Mouse (Mus musculus) left cerebral cortex, adult 2 months (tissue): ENCODE measurements around the gene Zfp36l2. TPM values are rescaled to one million over a fixed set of nuclear protein-coding genes. Genes with fewer than 3 reads are reported as not detected.

Experiments
- DNase-seq, 2 experiments: peaks; one replicate each; pipeline ENCODE4 v3.0.0; 2021 to 2022; ENCODE audit warnings: low spot score in 2 of 2, mixed read lengths in 1 of 2; ENCODE audit errors: extremely low spot score in 1 of 2
- H3K27ac ChIP-seq: fragments of 200-600 bp; 2 replicates; pipeline ENCODE4 v1.8.1; 2022
- H3K4me3 ChIP-seq: fragments of 200-600 bp; 2 replicates; pipeline ENCODE4 v1.8.1; 2022
- CTCF ChIP-seq: fragments of 200-600 bp; IDR thresholded peaks from 2 replicates; pipeline ENCODE4 v1.8.1; 2022; ENCODE audit warnings: antibody characterized with exemption, mild to moderate bottlenecking, moderate library complexity
- intact Hi-C: fragments of 180-260 bp; cut with DNase I; formaldehyde crosslinking; loops from one replicate; pipeline ENCODE4 v1.15.1; 2025
- total RNA-seq, 2 experiments: library from RNA; stranded (reverse); gene quantifications; 2 replicates each; pipeline ENCODE4 v1.2.3; 2021

Zfp36l2 gene
- total RNA-seq, 2 experiments from 2014 or later = 22.5 to 24.3 TPM

DNA sequence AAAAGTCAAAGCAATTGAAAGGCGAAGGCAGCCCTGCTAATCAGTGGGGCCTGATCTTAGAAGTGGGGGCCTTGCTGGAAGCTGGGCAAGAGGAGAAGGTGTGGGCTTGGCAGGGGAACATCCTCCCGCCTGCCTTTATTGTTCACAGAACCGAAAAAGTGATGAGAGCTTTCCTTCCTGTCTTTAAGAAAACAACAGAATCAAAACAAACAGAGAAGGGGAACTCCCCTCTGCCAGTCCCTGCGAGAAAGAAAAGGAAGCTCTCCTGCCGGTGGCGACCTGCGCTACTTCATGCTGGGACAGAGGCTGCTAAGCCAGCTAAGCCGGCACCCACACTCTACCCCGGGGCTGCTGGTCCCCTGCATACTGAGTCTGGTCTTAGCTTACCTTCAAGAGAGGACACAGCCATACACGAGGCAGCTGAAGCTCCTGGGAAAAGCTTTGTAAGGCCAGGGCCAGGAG lies 41.9 kb downstream of the Zfp36l2 start:
- intact Hi-C loops = no loop called here
- TF ChIP-seq CTCF = no peak; the same call in 1 of the 2 replicates
- DNase-seq = no peak
- Histone ChIP-seq H3K27ac (no peak overlapping the region), H3K4me3 (no peak overlapping the region)

DNA sequence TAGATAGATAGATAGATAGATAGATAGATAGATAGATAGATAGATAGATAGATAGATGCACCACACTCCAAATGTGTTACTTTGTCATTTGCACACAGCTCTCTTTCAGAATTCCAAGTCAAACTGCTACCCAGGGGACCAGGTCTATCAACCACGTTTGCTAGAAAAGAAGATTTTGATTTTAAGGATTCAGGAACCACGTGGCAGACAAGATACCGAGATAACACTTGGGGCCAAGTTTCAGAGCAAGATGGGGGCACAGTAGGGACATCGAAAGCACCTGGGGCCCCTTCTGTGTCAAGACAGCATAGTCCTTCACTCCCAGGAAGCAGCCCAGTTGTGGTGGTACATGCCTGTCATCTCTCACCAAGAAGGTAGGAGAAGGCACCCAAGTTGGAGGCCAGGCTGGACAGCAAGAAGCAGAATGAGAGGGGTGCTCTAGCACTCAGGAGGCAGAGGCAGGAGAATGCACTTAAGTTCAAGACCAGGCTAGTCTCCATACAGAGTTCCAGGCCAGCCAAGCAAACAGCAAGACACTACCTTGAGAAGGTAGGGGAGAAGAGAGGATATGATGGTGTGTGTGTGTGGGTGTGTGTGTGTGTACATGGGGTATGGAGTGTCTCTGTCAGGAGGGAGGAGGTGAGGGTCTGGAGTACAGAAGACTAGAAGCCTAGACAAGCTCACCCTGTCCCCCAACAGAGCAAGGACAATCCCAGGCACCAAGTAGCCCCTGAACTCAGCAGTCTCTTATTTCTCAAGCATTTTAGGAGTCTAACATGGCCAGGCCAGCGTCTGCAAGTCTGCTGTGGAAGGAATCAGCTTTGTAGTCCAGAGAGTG lies 42.8 kb downstream of the Zfp36l2 start:
- DNase-seq = no peak

GRCm38 (mm10) chr17:84144130-84144529 lies 43.6 kb downstream of the Zfp36l2 start:
- Histone ChIP-seq H3K4me3 (no peak overlapping the region), H3K27ac (no peak overlapping the region)
- no peak for DNase-seq
- TF ChIP-seq CTCF = no peak
- intact Hi-C loops = no loop called here

More for the DNA sequence above, 42.8 kb downstream of the Zfp36l2 start:
- Histone ChIP-seq H3K27ac (no peak overlapping the region), H3K4me3 (no peak overlapping the region)
- intact Hi-C loops = no loop called here
- no peak for TF ChIP-seq CTCF

DNA sequence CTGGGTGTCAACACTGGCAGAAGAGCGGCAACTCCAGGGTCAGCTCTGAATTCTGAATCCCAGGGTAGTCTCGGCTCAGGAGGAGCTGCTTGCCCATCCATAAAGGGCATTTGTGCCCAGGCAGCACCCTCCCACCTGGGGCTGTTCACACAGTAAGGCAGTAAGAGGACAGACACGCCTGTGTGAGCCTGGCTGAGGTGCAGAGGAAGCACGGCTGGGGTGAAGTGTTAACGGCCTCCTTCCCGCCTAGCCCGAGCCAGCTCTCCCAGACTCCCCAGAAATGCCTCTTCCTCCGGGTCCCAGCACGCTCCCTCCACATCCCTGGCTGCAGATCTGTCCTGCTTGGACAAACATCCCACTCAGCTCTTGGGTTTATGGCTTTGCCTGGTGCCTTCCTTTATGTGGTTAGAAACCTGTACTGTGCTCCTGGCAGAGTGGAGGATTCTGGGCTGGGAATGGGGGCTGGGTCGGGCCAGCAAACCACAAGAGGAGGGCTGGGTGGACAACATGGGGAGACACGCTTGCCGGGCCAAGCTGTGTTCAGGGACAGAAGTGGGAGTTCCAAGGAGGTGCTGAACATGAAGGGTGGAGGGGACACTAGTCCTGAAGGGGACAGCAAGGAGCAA lies 44.4 kb downstream of the Zfp36l2 start:
- no peak for TF ChIP-seq CTCF
- Histone ChIP-seq H3K4me3 (no peak overlapping the region), H3K27ac (no peak overlapping the region)
- intact Hi-C loops = no loop called here
- DNase-seq = no peak

GRCm38 (mm10) chr17:84141691-84142090 lies 46.1 kb downstream of the Zfp36l2 start:
- no peak overlapping the region for H3K4me3 ChIP-seq
- no peak for DNase-seq
- intact Hi-C loops = no loop called here
- TF ChIP-seq CTCF = no peak
- no peak overlapping the region for H3K27ac ChIP-seq

DNA sequence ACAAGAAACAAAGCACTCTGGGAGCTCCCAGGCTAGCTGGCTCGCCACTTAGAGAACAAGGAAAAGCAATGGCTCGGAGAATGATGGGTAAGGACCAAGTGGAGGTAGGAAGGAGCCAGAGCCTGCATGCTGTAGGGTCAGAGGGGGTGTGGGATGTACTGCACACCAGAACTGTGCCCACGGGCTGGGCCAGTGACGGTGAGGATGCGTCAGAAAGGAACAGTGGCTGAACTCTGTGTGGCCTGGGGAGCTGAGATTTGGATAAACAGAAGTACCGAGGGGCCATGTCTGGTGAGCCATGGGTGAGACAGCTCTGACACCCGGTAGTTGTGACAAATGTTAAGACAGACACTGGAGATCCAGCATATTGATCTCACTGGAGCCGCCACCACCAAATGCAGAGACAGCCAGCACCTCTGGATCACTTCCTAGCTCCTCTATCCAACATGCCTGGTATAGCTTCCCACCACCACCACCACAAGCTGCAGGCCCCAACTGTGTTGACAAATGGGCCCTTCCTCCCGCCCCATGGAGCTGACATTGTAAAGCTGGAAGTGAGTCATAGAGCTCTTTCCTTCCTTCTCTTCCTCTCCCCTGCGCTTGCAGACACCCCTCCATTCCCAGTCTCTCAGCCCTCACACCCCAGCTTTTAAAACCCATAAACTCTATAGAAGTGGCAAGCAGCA lies 46.8 kb downstream of the Zfp36l2 start:
- TF ChIP-seq CTCF = no peak
- intact Hi-C loops = no loop called here
- DNase-seq = no peak
- H3K4me3 ChIP-seq = no peak overlapping the region
- H3K27ac ChIP-seq = no peak overlapping the region

DNA sequence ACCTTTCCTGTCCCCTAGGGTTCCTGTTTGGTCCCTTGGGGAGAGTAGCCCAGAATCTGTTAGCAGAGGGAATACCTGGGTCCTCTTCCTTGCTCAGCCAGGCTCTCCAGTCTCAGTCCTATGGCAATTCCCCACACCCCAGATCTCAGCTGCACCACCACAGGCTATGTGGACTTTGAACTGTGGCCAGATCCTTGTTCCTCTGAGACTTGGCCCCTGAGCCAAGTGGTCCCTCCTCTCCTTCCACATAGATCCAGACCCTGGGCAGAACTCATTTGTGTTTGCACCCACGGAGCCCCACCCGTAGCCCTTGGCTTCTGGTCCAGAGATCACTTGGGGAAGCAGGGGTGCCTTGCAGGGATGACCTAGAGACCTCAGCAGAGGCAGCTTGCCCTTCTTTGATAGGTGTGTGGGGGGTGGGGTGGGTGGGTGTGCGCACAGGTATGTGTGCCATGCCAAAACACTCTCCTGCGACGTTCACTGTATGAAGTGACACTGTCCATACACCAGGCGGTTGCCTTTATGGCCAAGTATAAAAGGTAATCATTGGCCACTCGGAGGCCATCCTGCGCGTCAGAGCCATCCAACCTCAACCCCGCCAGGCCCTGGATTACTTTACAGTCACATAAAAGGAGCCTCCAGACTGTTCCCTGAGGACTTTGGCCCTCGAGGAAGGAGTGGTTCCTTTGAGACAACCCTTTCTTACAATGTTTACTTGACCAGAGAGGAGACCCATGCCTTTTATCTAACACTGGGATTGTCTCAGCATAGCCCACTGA lies 50.2 kb downstream of the Zfp36l2 start:
- no peak overlapping the region for H3K27ac ChIP-seq
- intact Hi-C loops = no loop called here
- no peak overlapping the region for H3K4me3 ChIP-seq
- no peak for DNase-seq
- no peak for TF ChIP-seq CTCF

DNA sequence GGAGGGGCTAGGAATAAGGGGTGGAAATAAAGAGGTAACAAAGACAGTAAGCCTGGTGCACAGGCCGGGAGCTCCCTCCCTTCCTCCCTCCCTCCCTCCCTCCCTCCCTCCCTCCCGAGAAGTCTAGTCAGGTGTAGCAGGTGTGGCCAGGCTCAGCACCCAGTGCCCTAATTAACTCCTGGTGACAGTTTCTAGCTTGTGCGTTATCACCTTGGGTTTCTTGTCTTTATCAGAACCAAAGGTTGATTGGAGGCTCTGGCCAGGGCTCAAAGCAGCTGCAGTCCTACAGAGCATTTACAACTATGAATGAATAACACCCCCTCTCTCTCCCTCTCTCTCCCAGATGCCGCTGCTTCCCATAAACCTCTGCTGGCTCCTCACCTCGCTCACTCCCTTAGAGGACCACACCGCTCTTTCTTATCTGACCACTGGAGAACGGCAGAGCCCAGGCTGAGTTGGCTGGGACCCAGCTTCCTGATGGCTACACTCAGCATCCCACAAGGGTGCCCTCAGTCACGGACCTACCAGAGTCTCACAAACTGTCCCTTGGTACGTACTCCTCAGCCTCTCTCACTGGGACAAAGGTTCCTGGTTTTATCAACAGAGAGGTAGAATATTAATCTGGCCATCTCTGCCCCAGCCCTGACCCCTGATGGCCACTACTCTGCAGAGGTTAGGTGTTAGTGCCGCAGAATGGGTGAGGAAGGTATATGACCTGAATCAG lies 50.9 kb downstream of the Zfp36l2 start:
- no peak for TF ChIP-seq CTCF
- intact Hi-C loops = no loop called here
- H3K4me3 ChIP-seq = no peak overlapping the region
- DNase-seq = no peak
- no peak overlapping the region for H3K27ac ChIP-seq

DNA sequence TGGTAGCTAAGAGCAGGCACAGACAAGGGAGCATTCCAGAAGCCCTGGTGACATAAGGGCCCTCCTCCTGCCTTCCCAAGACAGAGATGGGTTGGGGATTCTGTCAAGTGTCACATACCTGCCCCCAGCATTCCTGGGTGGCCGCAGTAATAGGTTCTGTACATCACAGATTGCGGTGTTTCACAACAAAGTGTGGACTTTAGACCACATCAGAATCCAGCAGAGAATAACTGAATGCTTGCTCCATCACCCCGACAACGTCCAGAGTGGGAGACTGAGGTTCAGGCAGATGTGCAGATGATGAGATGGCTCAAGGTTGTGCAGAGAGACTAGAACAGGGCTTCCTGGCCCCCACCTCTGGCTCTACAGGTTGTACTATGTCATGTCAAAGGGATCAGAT lies 51.5 kb downstream of the Zfp36l2 start:
- intact Hi-C loops = no loop called here
- no peak for TF ChIP-seq CTCF
- Histone ChIP-seq H3K27ac (no peak overlapping the region), H3K4me3 (no peak overlapping the region)
- no peak for DNase-seq

DNA sequence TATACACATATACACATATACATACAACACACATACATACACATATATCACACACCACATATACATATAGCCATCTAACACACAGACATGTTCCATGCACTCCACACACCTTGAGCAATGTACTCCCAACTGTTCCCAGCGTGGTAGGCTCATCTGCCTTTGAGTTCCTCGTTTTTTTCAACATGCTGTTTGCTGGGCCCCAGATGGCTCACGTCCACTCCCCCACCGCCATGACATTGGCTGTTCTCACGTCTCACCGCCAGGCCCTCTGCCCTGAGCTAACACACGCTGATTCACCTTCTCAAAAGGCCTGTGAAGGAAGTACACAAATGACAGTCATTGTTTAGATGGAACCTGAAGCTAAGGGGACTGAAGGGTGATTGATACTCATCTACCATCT lies 52.5 kb downstream of the Zfp36l2 start:
- H3K4me3 ChIP-seq = no peak overlapping the region
- no peak overlapping the region for H3K27ac ChIP-seq
- TF ChIP-seq CTCF = no peak
- DNase-seq = no peak
- intact Hi-C loops = no loop called here
